ENCODE assay signal across 10 mouse cellular contexts in genomic region chr2:35496279-35497013, GRCm38 (mm10). TPM values are rescaled to one million over a fixed set of nuclear protein-coding genes. Genes with fewer than 3 reads are reported as not detected.
A peak's percentile ranks its signal among the peaks of the same experiment; 100 is the strongest.
DNase-seq lines count a peak whose midpoint lies in the region; ATAC-seq lines count a peak whose summit lies in the region.
"Had no signal": no experiment of that assay in that cellular context is flagged by ENCODE, and none has a peak within 500 bp of the region (broad histone marks: within the 10 kb centered on the region; RNA-seq: fewer than 3 reads in every experiment).

No protein-coding gene starts in this region.

- H3K4me2 ChIP-seq in heart, embryonic 11.5 days = no peak overlapping the region
- no peak overlapping the region for H3K4me2 ChIP-seq in liver, embryonic 11.5 days
- H3K4me2 ChIP-seq in hindbrain, embryonic 11.5 days (replicated peaks; ENCODE audit: low read depth, low read length) = no peak overlapping the region
- H3K4me2 ChIP-seq in midbrain, embryonic 11.5 days = no peak overlapping the region
- H3K4me2 ChIP-seq: limb, embryonic 12.5 days had no signal

- no peak for ATAC-seq in heart, embryonic 11.5 days (replicated peaks; ENCODE audit: insufficient number of reproducible peaks, low FRiP score, low TSS enrichment)
- no peak for ATAC-seq in liver, embryonic 11.5 days (replicated peaks; ENCODE audit: low FRiP score)
- ATAC-seq in common myeloid progenitor, adult 5-6 weeks (replicated peaks; ENCODE audit: low read depth, poor library complexity, severe bottlenecking) = peak; percentile 31
- ATAC-seq in megakaryocyte, adult 5-6 weeks (ENCODE audit: poor library complexity, severe bottlenecking) = peak; percentile 15; the same call in 1 of the 2 replicates
- ATAC-seq in hindbrain, embryonic 11.5 days (ENCODE audit: low FRiP score) = no peak
- no peak for ATAC-seq in midbrain, embryonic 11.5 days (ENCODE audit: low FRiP score)

- peaks cover 16% of the 10 kb centered on the region for H3K4me1 ChIP-seq in heart, embryonic 11.5 days (ENCODE audit: control insufficient read depth, insufficient read depth, low read length)
- H3K4me1 ChIP-seq in liver, embryonic 11.5 days (replicated peaks; ENCODE audit: control insufficient read depth, insufficient read depth, low read length) = peaks cover 15% of the 10 kb centered on the region
- H3K4me1 ChIP-seq in hindbrain, embryonic 11.5 days (replicated peaks; ENCODE audit: control insufficient read depth, insufficient read depth, low read length) = no peaks in the 10 kb centered on the region
- H3K4me1 ChIP-seq in midbrain, embryonic 11.5 days (ENCODE audit: control insufficient read depth, insufficient read depth, low read length) = no peaks in the 10 kb centered on the region

- no peaks in the 10 kb centered on the region; the same call in 1 of the 2 replicates for H3K27me3 ChIP-seq in heart, embryonic 11.5 days (ENCODE audit: control insufficient read depth, insufficient read depth, low read length)
- no peaks in the 10 kb centered on the region for H3K27me3 ChIP-seq in liver, embryonic 11.5 days (replicated peaks; ENCODE audit: control insufficient read depth, insufficient read depth, low read length)
- H3K27me3 ChIP-seq in hindbrain, embryonic 11.5 days (ENCODE audit: control insufficient read depth, insufficient read depth, low read length) = no peaks in the 10 kb centered on the region
- H3K27me3 ChIP-seq in midbrain, embryonic 11.5 days (ENCODE audit: control insufficient read depth, insufficient read depth, low read length) = no peaks in the 10 kb centered on the region
- H3K27me3 ChIP-seq: limb, embryonic 12.5 days had no signal

- WGBS in heart, embryonic 11.5 days (ENCODE audit: insufficient replicate concordance) = 54% methylated on average over 5 of the region's 5 CpGs
- WGBS in liver, embryonic 11.5 days = 50% methylated on average over 5 of the region's 5 CpGs
- WGBS in hindbrain, embryonic 11.5 days = 77% methylated on average over 5 of the region's 5 CpGs
- WGBS in midbrain, embryonic 11.5 days = 77% methylated on average over 5 of the region's 5 CpGs

- H3K27ac ChIP-seq in heart, embryonic 11.5 days (ENCODE audit: low read depth, low read length) = no peak overlapping the region
- 0 out of 2 replicates have a peak overlapping the region, but pooled peaks have one; percentile 2 for H3K27ac ChIP-seq in liver, embryonic 11.5 days (ENCODE audit: low read depth, low read length)
- H3K27ac ChIP-seq in hindbrain, embryonic 11.5 days (ENCODE audit: low read depth, low read length) = no peak overlapping the region
- no peak overlapping the region for H3K27ac ChIP-seq in midbrain, embryonic 11.5 days (ENCODE audit: low read depth, low read length)
- H3K27ac ChIP-seq: limb, embryonic 12.5 days had no signal

- H3K9ac ChIP-seq in heart, embryonic 11.5 days (ENCODE audit: low read depth, low read length) = no peak overlapping the region
- no peak overlapping the region for H3K9ac ChIP-seq in liver, embryonic 11.5 days (ENCODE audit: low read depth, low read length)
- no peak overlapping the region for H3K9ac ChIP-seq in hindbrain, embryonic 11.5 days (ENCODE audit: low read depth, low read length)
- H3K9ac ChIP-seq in midbrain, embryonic 11.5 days (ENCODE audit: low read length) = no peak overlapping the region
- H3K9ac ChIP-seq: limb, embryonic 12.5 days had no signal

- H3K9me3 ChIP-seq in heart, embryonic 11.5 days (replicated peaks; ENCODE audit: control insufficient read depth, low read length) = no peaks in the 10 kb centered on the region
- H3K9me3 ChIP-seq in liver, embryonic 11.5 days (ENCODE audit: control insufficient read depth, low read length) = no peaks in the 10 kb centered on the region
- H3K9me3 ChIP-seq in hindbrain, embryonic 11.5 days (ENCODE audit: control insufficient read depth, low read length) = no peaks in the 10 kb centered on the region
- no peaks in the 10 kb centered on the region for H3K9me3 ChIP-seq in midbrain, embryonic 11.5 days (ENCODE audit: control insufficient read depth, low read length)

- DNase-seq in heart, adult 11 months = peak; percentile 93
- DNase-seq in liver, embryonic 11.5 days (ENCODE audit: low spot score) = no peak
- DNase-seq in liver = no peak
- DNase-seq in hindbrain, embryonic 11.5 days (ENCODE audit: low spot score) = no peak
- DNase-seq in midbrain, embryonic 11.5 days (ENCODE audit: low spot score, missing footprints) = no peak
- DNase-seq: midbrain, embryonic 14.5 days had no signal

- H3K36me3 ChIP-seq in heart, embryonic 11.5 days (ENCODE audit: control insufficient read depth, insufficient read depth, low read length) = no peaks in the 10 kb centered on the region
- no peaks in the 10 kb centered on the region for H3K36me3 ChIP-seq in liver, embryonic 11.5 days (ENCODE audit: control insufficient read depth, insufficient read depth, low read length)
- no peaks in the 10 kb centered on the region for H3K36me3 ChIP-seq in hindbrain, embryonic 11.5 days (ENCODE audit: control insufficient read depth, insufficient read depth, low read length)
- no peaks in the 10 kb centered on the region for H3K36me3 ChIP-seq in midbrain, embryonic 11.5 days (ENCODE audit: control insufficient read depth, insufficient read depth, low read length)
- H3K36me3 ChIP-seq: limb, embryonic 12.5 days had no signal

- no peak overlapping the region for H3K4me3 ChIP-seq in heart, embryonic 11.5 days (ENCODE audit: low read depth, low read length)
- H3K4me3 ChIP-seq in liver, embryonic 11.5 days (ENCODE audit: low read depth, low read length) = no peak overlapping the region
- H3K4me3 ChIP-seq in hindbrain, embryonic 11.5 days (ENCODE audit: low read depth, low read length) = no peak overlapping the region
- H3K4me3 ChIP-seq in midbrain, embryonic 11.5 days (ENCODE audit: low read depth, low read length) = no peak overlapping the region
- H3K4me3 ChIP-seq: limb, embryonic 12.5 days had no signal

RNA-seq across cellular contexts. Expression of gene Ggta1, which starts 33.4 kb away (rescaled TPM):
- 38.1 and 42.1 TPM in 2 replicates for polyA plus RNA-seq in heart, embryonic 11.5 days (2014; fragmentation: Nextera tagmentation; extraction: Ambion mirVana)
- 18.6 and 19.5 TPM in 2 replicates for polyA plus RNA-seq in liver, embryonic 11.5 days (2014; fragmentation: Nextera tagmentation; extraction: Ambion mirVana)
- 64.2 and 72.5 TPM in 2 replicates for total RNA-seq in common myeloid progenitor, adult 5-6 weeks (2017)
- total RNA-seq in megakaryocyte, adult 5-6 weeks (2015) = 41.7 and 51.1 TPM in 2 replicates
- total RNA-seq in megakaryocyte, adult 5-6 weeks (2017) = 68.3 and 71.2 TPM in 2 replicates
- polyA plus RNA-seq in hindbrain, embryonic 11.5 days (2014; fragmentation: Nextera tagmentation; extraction: Ambion mirVana) = 5.6 and 5.9 TPM in 2 replicates
- polyA plus RNA-seq in midbrain, embryonic 11.5 days (2014; fragmentation: Nextera tagmentation; extraction: Ambion mirVana) = 6.3 TPM in 2 replicates

Comparison
In these comparisons a context has a peak if more than half of its experiments do, and no peak if none do; other contexts are left out.
1. ATAC-seq: peak in common myeloid progenitor, adult 5-6 weeks (single experiment) and megakaryocyte, adult 5-6 weeks (single experiment); none in heart, embryonic 11.5 days (single experiment), liver, embryonic 11.5 days (single experiment), hindbrain, embryonic 11.5 days (single experiment) and midbrain, embryonic 11.5 days (single experiment).